Mouse (Mus musculus): ENCODE results near the gene Ndufaf8. TPM values are rescaled to one million over a fixed set of nuclear protein-coding genes. Genes with fewer than 3 reads are reported as not detected.

The Ndufaf8 gene
- polyA plus RNA-seq, 1 experiment from 2014 or later, result 153 TPM

GRCm38 (mm10) chr11:120120642-120121420 lies 22.1 kb downstream of the Ndufaf8 start:
- Histone ChIP-seq H3K4me1 (replicated peaks; ENCODE audit: control insufficient read depth, insufficient read depth, low read length) (no peaks in the 10 kb centered on the region), H3K36me3 (ENCODE audit: control insufficient read depth, insufficient read depth) (peaks cover 86% of the 10 kb centered on the region), H3K27me3 (replicated peaks; ENCODE audit: control insufficient read depth, insufficient read depth, low read length) (no peaks in the 10 kb centered on the region), H3K9me3 (ENCODE audit: control insufficient read depth) (no peaks in the 10 kb centered on the region), H3K4me3 (ENCODE audit: low read depth, low read length) (no peak overlapping the region), H3K27ac (ENCODE audit: low read depth, low read length) (no peak overlapping the region), H3K9ac (ENCODE audit: low read depth, low read length) (no peak overlapping the region), H3K4me2 (replicated peaks; ENCODE audit: low read depth) (no peak overlapping the region)
- 81% methylated on average over 17 of the region's 17 CpGs for WGBS
- ATAC-seq, result peak; percentile 12; the same call in 1 of the 2 replicates
- TF ChIP-seq CTCF (IDR thresholded peaks at IDR 0.05; ENCODE audit: low read depth), result peak; percentile 82

DNA sequence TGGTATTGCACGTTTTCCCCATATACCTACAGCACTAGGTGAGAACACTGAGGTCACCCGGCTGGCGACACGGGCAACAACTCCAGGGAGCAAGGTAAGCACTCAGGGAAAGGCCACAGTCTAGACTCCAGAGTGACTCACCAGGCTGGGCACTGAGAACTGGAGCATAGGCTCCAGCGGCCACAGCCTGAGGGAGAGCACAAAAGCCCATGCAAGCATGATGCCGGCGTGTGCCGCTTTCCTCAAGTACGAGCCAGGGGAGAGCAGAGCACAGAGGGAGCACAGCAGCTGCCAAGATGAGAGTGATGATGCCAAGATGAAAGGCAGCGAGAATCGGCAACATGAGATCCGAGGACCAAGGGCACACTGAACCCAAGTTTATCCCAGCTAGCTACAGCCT lies 23.4 kb downstream of the Ndufaf8 start:
- H3K27ac ChIP-seq (ENCODE audit: low read depth, low read length), result no peak overlapping the region
- no peak overlapping the region for H3K4me3 ChIP-seq (ENCODE audit: low read depth, low read length)
- no peak for ATAC-seq
- no peak overlapping the region for H3K4me2 ChIP-seq (replicated peaks; ENCODE audit: low read depth)
- H3K9me3 ChIP-seq (ENCODE audit: control insufficient read depth), result no peaks in the 10 kb centered on the region
- H3K9ac ChIP-seq (ENCODE audit: low read depth, low read length), result no peak overlapping the region
- TF ChIP-seq CTCF (IDR thresholded peaks at IDR 0.05; ENCODE audit: low read depth), result no peak
- H3K36me3 ChIP-seq (ENCODE audit: control insufficient read depth, insufficient read depth), result peaks cover 87% of the 10 kb centered on the region
- WGBS, result 89% methylated on average over 12 of the region's 12 CpGs
- no peaks in the 10 kb centered on the region for H3K27me3 ChIP-seq (replicated peaks; ENCODE audit: control insufficient read depth, insufficient read depth, low read length)
- H3K4me1 ChIP-seq (replicated peaks; ENCODE audit: control insufficient read depth, insufficient read depth, low read length), result no peaks in the 10 kb centered on the region

- no peaks in the 10 kb centered on the region for H3K4me1 ChIP-seq (replicated peaks; ENCODE audit: control insufficient read depth, insufficient read depth, low read length)
- ATAC-seq, result no peak
- H3K4me3 ChIP-seq (ENCODE audit: low read depth, low read length), result no peak overlapping the region
- no peak overlapping the region for H3K9ac ChIP-seq (ENCODE audit: low read depth, low read length)
- no peaks in the 10 kb centered on the region for H3K9me3 ChIP-seq (ENCODE audit: control insufficient read depth)
- H3K4me2 ChIP-seq (replicated peaks; ENCODE audit: low read depth), result no peak overlapping the region
- H3K27ac ChIP-seq (ENCODE audit: low read depth, low read length), result no peak overlapping the region
- WGBS, result 85% methylated on average over 2 of the region's 2 CpGs
- H3K27me3 ChIP-seq (replicated peaks; ENCODE audit: control insufficient read depth, insufficient read depth, low read length), result no peaks in the 10 kb centered on the region
- 0 out of 2 replicates have a peak, but pooled peaks have one; percentile 14 for TF ChIP-seq CTCF (IDR thresholded peaks at IDR 0.05; ENCODE audit: low read depth)
- H3K36me3 ChIP-seq (ENCODE audit: control insufficient read depth, insufficient read depth), result peaks cover 90% of the 10 kb centered on the region
These were observed 28.1 kb downstream of the Ndufaf8 start for GRCm38 (mm10) chr11:120126845-120127244.

GRCm38 (mm10) chr11:120129281-120129680 lies 30.6 kb downstream of the Ndufaf8 start:
- no peak for ATAC-seq
- no peak for TF ChIP-seq CTCF (IDR thresholded peaks at IDR 0.05; ENCODE audit: low read depth)

GRCm38 (mm10) chr11:120134148-120134547 lies 35.4 kb downstream of the Ndufaf8 start:
- no peak overlapping the region for H3K4me3 ChIP-seq (ENCODE audit: low read depth, low read length)
- H3K27me3 ChIP-seq (replicated peaks; ENCODE audit: control insufficient read depth, insufficient read depth, low read length), result no peaks in the 10 kb centered on the region
- 72% methylated on average over 5 of the region's 5 CpGs for WGBS
- peaks cover 82% of the 10 kb centered on the region for H3K36me3 ChIP-seq (ENCODE audit: control insufficient read depth, insufficient read depth)
- no peak overlapping the region for H3K9ac ChIP-seq (ENCODE audit: low read depth, low read length)
- H3K4me2 ChIP-seq (replicated peaks; ENCODE audit: low read depth), result no peak overlapping the region
- no peak for ATAC-seq
- 0 out of 2 replicates have a peak, but pooled peaks cover 6% of the 10 kb centered on the region for H3K4me1 ChIP-seq (replicated peaks; ENCODE audit: control insufficient read depth, insufficient read depth, low read length)
- no peak for TF ChIP-seq CTCF (IDR thresholded peaks at IDR 0.05; ENCODE audit: low read depth)
- H3K9me3 ChIP-seq (ENCODE audit: control insufficient read depth), result no peaks in the 10 kb centered on the region
- H3K27ac ChIP-seq (ENCODE audit: low read depth, low read length), result no peak overlapping the region

More at GRCm38 (mm10) chr11:120129281-120129680, 30.6 kb downstream of the Ndufaf8 start:
- peaks cover 91% of the 10 kb centered on the region for H3K36me3 ChIP-seq (ENCODE audit: control insufficient read depth, insufficient read depth)
- no peaks in the 10 kb centered on the region for H3K9me3 ChIP-seq (ENCODE audit: control insufficient read depth)
- H3K4me1 ChIP-seq (replicated peaks; ENCODE audit: control insufficient read depth, insufficient read depth, low read length), result no peaks in the 10 kb centered on the region
- no peak overlapping the region for H3K27ac ChIP-seq (ENCODE audit: low read depth, low read length)
- no peaks in the 10 kb centered on the region for H3K27me3 ChIP-seq (replicated peaks; ENCODE audit: control insufficient read depth, insufficient read depth, low read length)
- no peak overlapping the region for H3K4me3 ChIP-seq (ENCODE audit: low read depth, low read length)
- no peak overlapping the region for H3K9ac ChIP-seq (ENCODE audit: low read depth, low read length)
- 76% methylated on average over 7 of the region's 7 CpGs for WGBS
- no peak overlapping the region for H3K4me2 ChIP-seq (replicated peaks; ENCODE audit: low read depth)

GRCm38 (mm10) chr11:120134847-120135530 lies 36.3 kb downstream of the Ndufaf8 start:
- TF ChIP-seq CTCF (IDR thresholded peaks at IDR 0.05; ENCODE audit: low read depth), result no peak
- H3K27ac ChIP-seq (ENCODE audit: low read depth, low read length), result peak overlapping the region; percentile 74
- no peak overlapping the region for H3K9ac ChIP-seq (ENCODE audit: low read depth, low read length)
- H3K4me3 ChIP-seq (ENCODE audit: low read depth, low read length), result no peak overlapping the region
- 0 out of 2 replicates have a peak, but pooled peaks cover 6% of the 10 kb centered on the region for H3K4me1 ChIP-seq (replicated peaks; ENCODE audit: control insufficient read depth, insufficient read depth, low read length)
- H3K36me3 ChIP-seq (ENCODE audit: control insufficient read depth, insufficient read depth), result peaks cover 78% of the 10 kb centered on the region
- no peaks in the 10 kb centered on the region for H3K9me3 ChIP-seq (ENCODE audit: control insufficient read depth)
- H3K27me3 ChIP-seq (replicated peaks; ENCODE audit: control insufficient read depth, insufficient read depth, low read length), result no peaks in the 10 kb centered on the region
- 62% methylated on average over 9 of the region's 9 CpGs for WGBS
- peak; percentile 64 for ATAC-seq
- H3K4me2 ChIP-seq (replicated peaks; ENCODE audit: low read depth), result no peak overlapping the region

Measured in intestine, postnatal 0 days (tissue).